Mouse (Mus musculus): ENCODE data around the gene Boc. TPM values are rescaled to one million over a fixed set of nuclear protein-coding genes. Genes with fewer than 3 reads are reported as not detected.

Boc gene
- polyA plus RNA-seq, 1 experiment, result 22.2 TPM

GRCm38 (mm10) chr16:44516498-44516897 lies 42.2 kb downstream of the Boc start:
- TF ChIP-seq CTCF (IDR thresholded peaks at IDR 0.05; ENCODE audit: insufficient read depth, low read length), result no peak
- no peak for TF ChIP-seq POLR2A (IDR thresholded peaks at IDR 0.05; ENCODE audit: borderline replicate concordance, extremely low read depth, low read depth, low read length)
- no peak for DNase-seq
- 63% methylated on average over 6 of the region's 6 CpGs for WGBS
- H3K4me1 ChIP-seq (ENCODE audit: control insufficient read depth, insufficient read depth, low read length), result no peaks in the 10 kb centered on the region
- H3K4me3 ChIP-seq (replicated peaks; ENCODE audit: extremely low read depth, low read depth, low read length), result no peak overlapping the region

- 71% methylated on average over 13 of the region's 13 CpGs for WGBS
- no peak for TF ChIP-seq CTCF (IDR thresholded peaks at IDR 0.05; ENCODE audit: insufficient read depth, low read length)
- TF ChIP-seq POLR2A (IDR thresholded peaks at IDR 0.05; ENCODE audit: borderline replicate concordance, extremely low read depth, low read depth, low read length), result no peak
- no peak for DNase-seq
- Histone ChIP-seq H3K4me1 (ENCODE audit: control insufficient read depth, insufficient read depth, low read length) (no peaks in the 10 kb centered on the region; the same call in 1 of the 2 replicates), H3K4me3 (replicated peaks; ENCODE audit: extremely low read depth, low read depth, low read length) (no peak overlapping the region)
Measured at GRCm38 (mm10) chr16:44510521-44511213, 48.0 kb downstream of the Boc start.

- DNase-seq, result no peak
- H3K4me3 ChIP-seq (replicated peaks; ENCODE audit: extremely low read depth, low read depth, low read length), result no peak overlapping the region
- TF ChIP-seq POLR2A (IDR thresholded peaks at IDR 0.05; ENCODE audit: borderline replicate concordance, extremely low read depth, low read depth, low read length), result no peak
- no peak for TF ChIP-seq CTCF (IDR thresholded peaks at IDR 0.05; ENCODE audit: insufficient read depth, low read length)
- H3K4me1 ChIP-seq (ENCODE audit: control insufficient read depth, insufficient read depth, low read length), result no peaks in the 10 kb centered on the region; the same call in 1 of the 2 replicates
- WGBS, result 58% methylated on average over 7 of the region's 7 CpGs
Measured at GRCm38 (mm10) chr16:44509458-44510344, 49.0 kb downstream of the Boc start.

GRCm38 (mm10) chr16:44508772-44509171 lies 49.9 kb downstream of the Boc start:
- WGBS, result 84% methylated on average over 13 of the region's 13 CpGs
- DNase-seq, result no peak
- Histone ChIP-seq H3K4me3 (replicated peaks; ENCODE audit: extremely low read depth, low read depth, low read length) (no peak overlapping the region), H3K4me1 (ENCODE audit: control insufficient read depth, insufficient read depth, low read length) (no peaks in the 10 kb centered on the region; the same call in 1 of the 2 replicates)
- TF ChIP-seq CTCF (IDR thresholded peaks at IDR 0.05; ENCODE audit: insufficient read depth, low read length) (no peak), POLR2A (IDR thresholded peaks at IDR 0.05; ENCODE audit: borderline replicate concordance, extremely low read depth, low read depth, low read length) (no peak)

- WGBS, result 46% methylated on average over 5 of the region's 5 CpGs
- DNase-seq, result no peak
Measured at GRCm38 (mm10) chr16:44508025-44508424, 50.7 kb downstream of the Boc start.

GRCm38 (mm10) chr16:44507027-44507929 lies 51.4 kb downstream of the Boc start:
- DNase-seq, result no peak
- 65% methylated on average over 10 of the region's 10 CpGs for WGBS
- TF ChIP-seq POLR2A (IDR thresholded peaks at IDR 0.05; ENCODE audit: borderline replicate concordance, extremely low read depth, low read depth, low read length) (no peak), CTCF (IDR thresholded peaks at IDR 0.05; ENCODE audit: insufficient read depth, low read length) (no peak)
- Histone ChIP-seq H3K4me3 (replicated peaks; ENCODE audit: extremely low read depth, low read depth, low read length) (no peak overlapping the region), H3K4me1 (ENCODE audit: control insufficient read depth, insufficient read depth, low read length) (no peaks in the 10 kb centered on the region; the same call in 1 of the 2 replicates)

More at GRCm38 (mm10) chr16:44508025-44508424, 50.7 kb downstream of the Boc start:
- Histone ChIP-seq H3K4me3 (replicated peaks; ENCODE audit: extremely low read depth, low read depth, low read length) (no peak overlapping the region), H3K4me1 (ENCODE audit: control insufficient read depth, insufficient read depth, low read length) (no peaks in the 10 kb centered on the region; the same call in 1 of the 2 replicates)
- TF ChIP-seq POLR2A (IDR thresholded peaks at IDR 0.05; ENCODE audit: borderline replicate concordance, extremely low read depth, low read depth, low read length) (no peak), CTCF (IDR thresholded peaks at IDR 0.05; ENCODE audit: insufficient read depth, low read length) (no peak)

GRCm38 (mm10) chr16:44505243-44505642 lies 53.5 kb downstream of the Boc start:
- H3K4me3 ChIP-seq (replicated peaks; ENCODE audit: extremely low read depth, low read depth, low read length), result no peak overlapping the region
- no peak for TF ChIP-seq CTCF (IDR thresholded peaks at IDR 0.05; ENCODE audit: insufficient read depth, low read length)
- TF ChIP-seq POLR2A (IDR thresholded peaks at IDR 0.05; ENCODE audit: borderline replicate concordance, extremely low read depth, low read depth, low read length), result no peak
- no peaks in the 10 kb centered on the region; the same call in 1 of the 2 replicates for H3K4me1 ChIP-seq (ENCODE audit: control insufficient read depth, insufficient read depth, low read length)
- no peak for DNase-seq
- WGBS, result 91% methylated on average over 1 of the region's 1 CpGs

GRCm38 (mm10) chr16:44502895-44503575 lies 55.7 kb downstream of the Boc start:
- DNase-seq, result no peak
- 32% methylated on average over 8 of the region's 8 CpGs for WGBS
- Histone ChIP-seq H3K4me1 (ENCODE audit: control insufficient read depth, insufficient read depth, low read length) (no peaks in the 10 kb centered on the region), H3K4me3 (replicated peaks; ENCODE audit: extremely low read depth, low read depth, low read length) (no peak overlapping the region)
- TF ChIP-seq CTCF (IDR thresholded peaks at IDR 0.05; ENCODE audit: insufficient read depth, low read length) (no peak), POLR2A (IDR thresholded peaks at IDR 0.05; ENCODE audit: borderline replicate concordance, extremely low read depth, low read depth, low read length) (no peak)
